Mouse (Mus musculus) Patski (cell line): ENCODE data around the gene Glrx. TPM values are rescaled to one million over a fixed set of nuclear protein-coding genes. Genes with fewer than 3 reads are reported as not detected.
"Not testable (repeated sequence)": the region's sequence is repeated elsewhere in the genome, so short reads cannot be mapped to it uniquely, and the experiment has no call there.

Experiments
- ATAC-seq: fragments of 100-300 bp; one replicate; pipeline ENCODE4 v1.8.0; 2021
- CTCF ChIA-PET: fragments of 350-600 bp; sonication (Branson Sonifier 250); formaldehyde crosslinking; loops from one replicate; lab custom pipeline; 2022; ENCODE audit warnings: inconsistent platforms; lab: Charles Lee
- POLR2A ChIA-PET: fragments of 350-600 bp; sonication (Branson Sonifier 250); formaldehyde crosslinking; loops from one replicate; lab custom pipeline; 2022; ENCODE audit warnings: antibody characterized with exemption, inconsistent platforms; lab: Charles Lee
- DNase-seq: peaks from one replicate; pipeline ENCODE4 v3.0.0-alpha.2; 2011; ENCODE audit warnings: low read depth, low spot score
- H3K27me3 ChIP-seq: fragments of 371-371 bp; one replicate; pipeline ENCODE4 v1.5.1; 2021
- CTCF ChIP-seq: fragments of 100-300 bp; IDR thresholded peaks from one replicate; pipeline ENCODE4 v1.5.1; 2021
- in situ Hi-C: fragments of 300-500 bp; cut with MboI; formaldehyde crosslinking; loops from 3 replicates; pipeline ENCODE4 v1.11.1; 2018; ENCODE audit warnings: low pct_unique_long_range_greater_than_20kb, mixed read lengths
- polyA plus RNA-seq: library from polyadenylated mRNA; unstranded; gene quantifications from one replicate; pipeline ENCODE4 v1.2.3, GENCODE M21; 2021

The Glrx gene
- polyA plus RNA-seq, 1 experiment from 2014 or later: 123 TPM

GRCm38 (mm10) chr13:75852027-75852426, 12.4 kb downstream of the Glrx start:
- no peak for DNase-seq
- ATAC-seq: no peak
- ChIA-PET POLR2A (no interaction called here), CTCF (no interaction called here)
- in situ Hi-C loops: loop anchor here (25.0 kb wide), 1 partner anchor 990 kb away; no protein-coding TSS in a partner anchor
- TF ChIP-seq CTCF: no peak
- H3K27me3 ChIP-seq: no peaks in the 10 kb centered on the region

- ChIA-PET CTCF (interaction anchor here (0.6 kb wide), 1 partner anchor 115 kb away, joined by 3 read pairs; no protein-coding TSS in a partner anchor), POLR2A (interaction anchor here (0.6 kb wide), 1 partner anchor 609 kb away, joined by 3 read pairs; no protein-coding TSS in a partner anchor)
- ATAC-seq (no peak), DNase-seq (no peak)
- in situ Hi-C loops: loop anchor here (25.0 kb wide), 1 partner anchor 991 kb away; no protein-coding TSS in a partner anchor
- no peaks in the 10 kb centered on the region for H3K27me3 ChIP-seq
- no peak for TF ChIP-seq CTCF
Measured at GRCm38 (mm10) chr13:75853118-75853517, 13.4 kb downstream of the Glrx start.

GRCm38 (mm10) chr13:75859264-75859844, 19.7 kb downstream of the Glrx start:
- ChIA-PET CTCF (no interaction called here), POLR2A (no interaction called here)
- peak; percentile 47 for ATAC-seq
- no peak for TF ChIP-seq CTCF
- no peak for DNase-seq
- in situ Hi-C loops: loop anchor here (25.0 kb wide), 1 partner anchor 997 kb away; no protein-coding TSS in a partner anchor
- no peaks in the 10 kb centered on the region for H3K27me3 ChIP-seq

- in situ Hi-C loops: loop anchor here (25.0 kb wide), 1 partner anchor 1003 kb away; no protein-coding TSS in a partner anchor
- no peak for TF ChIP-seq CTCF
- ChIA-PET CTCF (no interaction called here), POLR2A (no interaction called here)
- no peaks in the 10 kb centered on the region for H3K27me3 ChIP-seq
- ATAC-seq (no peak), DNase-seq (no peak)
Measured at GRCm38 (mm10) chr13:75865486-75866184, 26.0 kb downstream of the Glrx start.

- DNase-seq: no peak
- in situ Hi-C loops: loop anchor here (25.0 kb wide), 1 partner anchor 1006 kb away; no protein-coding TSS in a partner anchor
- POLR2A ChIA-PET: no interaction called here
Measured at GRCm38 (mm10) chr13:75867876-75868275, 28.2 kb downstream of the Glrx start.

GRCm38 (mm10) chr13:75874608-75875376, 35.1 kb downstream of the Glrx start:
- ChIA-PET CTCF (interaction anchor here (1.1 kb wide), 1 partner anchor 647 kb away, joined by 4 read pairs; no protein-coding TSS in a partner anchor), POLR2A (interaction anchor here (0.7 kb wide), 1 partner anchor 953 kb away, joined by 4 read pairs; no protein-coding TSS in a partner anchor)
- no peak for DNase-seq
- in situ Hi-C loops: loop anchor here (5.0 to 25.0 kb wide), 3 partner anchors 67 to 1012 kb away; no protein-coding TSS in a partner anchor
- ATAC-seq: no peak
- TF ChIP-seq CTCF: no peak
- H3K27me3 ChIP-seq: no peaks in the 10 kb centered on the region

More at GRCm38 (mm10) chr13:75867876-75868275, 28.2 kb downstream of the Glrx start:
- CTCF ChIA-PET: no interaction called here
- no peak for TF ChIP-seq CTCF
- H3K27me3 ChIP-seq: no peaks in the 10 kb centered on the region
- ATAC-seq: no peak

GRCm38 (mm10) chr13:75876188-75876587, 36.5 kb downstream of the Glrx start:
- H3K27me3 ChIP-seq, in situ Hi-C loops, DNase-seq, POLR2A ChIA-PET, ATAC-seq: not testable (repeated sequence)
- CTCF ChIA-PET: interaction anchor here (1.1 kb wide), 1 partner anchor 649 kb away, joined by 4 read pairs; no protein-coding TSS in a partner anchor

GRCm38 (mm10) chr13:75876592-75876991, 36.9 kb downstream of the Glrx start:
- no peak for TF ChIP-seq CTCF
- in situ Hi-C loops: no loop called here
- no peaks in the 10 kb centered on the region for H3K27me3 ChIP-seq
- POLR2A ChIA-PET: no interaction called here
- DNase-seq (no peak), ATAC-seq (no peak)
- CTCF ChIA-PET: interaction anchor here (1.7 kb wide), 2 partner anchors 15 to 649 kb away, joined by 8 to 10 read pairs; no protein-coding TSS in a partner anchor

- in situ Hi-C loops: no loop called here
- ChIA-PET CTCF (interaction anchor here (0.8 to 1.9 kb wide), 4 partner anchors 14 to 650 kb away, joined by 3 to 10 read pairs (median 7); no protein-coding TSS in a partner anchor), POLR2A (no interaction called here)
- ATAC-seq (peak; percentile 79), DNase-seq (no peak)
- peak; percentile 59 for TF ChIP-seq CTCF
- no peaks in the 10 kb centered on the region for H3K27me3 ChIP-seq
Measured at GRCm38 (mm10) chr13:75877907-75878306, 38.2 kb downstream of the Glrx start.

GRCm38 (mm10) chr13:75879756-75880155, 40.1 kb downstream of the Glrx start:
- in situ Hi-C loops: no loop called here

More at GRCm38 (mm10) chr13:75879756-75880155, 40.1 kb downstream of the Glrx start:
- TF ChIP-seq CTCF: no peak
- POLR2A ChIA-PET: no interaction called here
- ATAC-seq: no peak
- CTCF ChIA-PET: interaction anchor here (0.9 kb wide), 1 partner anchor 652 kb away, joined by 3 read pairs; no protein-coding TSS in a partner anchor
- DNase-seq: no peak
- H3K27me3 ChIP-seq: no peaks in the 10 kb centered on the region
